ENCODE assay signal across 21 mouse cellular contexts in the genomic region with DNA sequence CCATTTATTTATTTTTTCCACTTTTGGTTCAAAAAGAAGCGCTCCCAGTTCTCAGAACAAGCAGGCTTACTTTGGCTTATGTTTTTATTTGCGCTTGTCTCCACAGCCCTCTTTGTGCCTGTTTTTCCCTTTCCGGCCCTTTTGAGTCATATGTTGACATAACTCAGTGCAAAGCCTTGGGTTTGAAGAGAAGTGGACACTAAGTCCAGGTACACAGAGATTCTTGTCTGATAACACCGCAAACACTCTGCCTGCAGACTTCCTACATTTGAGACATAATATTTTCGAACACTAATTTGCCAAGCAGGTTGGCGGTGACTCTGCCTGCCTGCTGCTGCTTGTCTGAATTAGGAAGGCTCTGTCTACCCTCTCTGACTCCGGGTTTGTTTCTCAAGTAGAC.
DNase-seq lines count a peak whose midpoint lies in the region; ATAC-seq lines count a peak whose summit lies in the region.
"Had no signal": no experiment of that assay in that cellular context is flagged by ENCODE, and none has a peak within 500 bp of the region (broad histone marks: within the 10 kb centered on the region; RNA-seq: fewer than 3 reads in every experiment).

No protein-coding gene starts in this region.

- H3K9ac ChIP-seq in liver, embryonic 13.5 days = no peak overlapping the region
- H3K9ac ChIP-seq in liver, embryonic 12.5 days = no peak overlapping the region
- H3K9ac ChIP-seq in liver, embryonic 16.5 days (ENCODE audit: low read depth, low read length) = no peak overlapping the region
- H3K9ac ChIP-seq: hindbrain, embryonic 15.5 days; limb, embryonic 13.5 days had no signal

- no peaks in the 10 kb centered on the region for H3K36me3 ChIP-seq in liver, embryonic 13.5 days
- no peaks in the 10 kb centered on the region for H3K36me3 ChIP-seq in liver, embryonic 12.5 days
- H3K36me3 ChIP-seq in liver, embryonic 16.5 days (ENCODE audit: control insufficient read depth, insufficient read depth) = no peaks in the 10 kb centered on the region
- H3K36me3 ChIP-seq: heart, embryonic 10.5 days; hindbrain, embryonic 15.5 days; limb, embryonic 13.5 days had no signal

- 57% methylated on average over 7 of the region's 7 CpGs for WGBS in liver, embryonic 13.5 days (ENCODE audit: insufficient replicate concordance)
- 65% methylated on average over 7 of the region's 7 CpGs for WGBS in liver, embryonic 12.5 days (ENCODE audit: insufficient replicate concordance)
- 42% methylated on average over 7 of the region's 7 CpGs for WGBS in liver, embryonic 16.5 days (ENCODE audit: insufficient replicate concordance)

- ATAC-seq in liver, embryonic 13.5 days (ENCODE audit: low read depth) = 0 out of 2 replicates have a peak, but pooled peaks have one; percentile 48
- ATAC-seq in liver, embryonic 12.5 days = no peak
- ATAC-seq in liver, embryonic 16.5 days (ENCODE audit: low read depth) = peak; percentile 85
- ATAC-seq in activated CD4-positive, CD25-positive, alpha-beta regulatory T cell, adult 4 months = no peak
- ATAC-seq: intestine, embryonic 16.5 days; midbrain, embryonic 16.5 days had no signal

- H3K9me3 ChIP-seq in liver, embryonic 13.5 days (replicated peaks) = no peaks in the 10 kb centered on the region
- H3K9me3 ChIP-seq in liver, embryonic 12.5 days (replicated peaks) = no peaks in the 10 kb centered on the region
- no peaks in the 10 kb centered on the region for H3K9me3 ChIP-seq in liver, embryonic 16.5 days (replicated peaks; ENCODE audit: control insufficient read depth, low read length)
- H3K9me3 ChIP-seq: heart, embryonic 10.5 days; hindbrain, embryonic 15.5 days; limb, embryonic 13.5 days had no signal

- DNase-seq in embryo, embryonic 10.5 days (ENCODE audit: low spot score) = peak; percentile 14
- DNase-seq in embryo, embryonic 11 days = no peak
- DNase-seq in liver, embryonic 13.5 days = no peak
- peak; percentile 10 for DNase-seq in MN1 (ENCODE audit: low spot score)
- no peak for DNase-seq in Muller cell, postnatal 12 days (ENCODE audit: inconsistent ontology term)
- DNase-seq: adrenal gland, postnatal 36 days; cerebellum, adult 11 months; cerebellum, postnatal 10 days; kidney, adult 9 months; kidney, postnatal 14 days; thymus, adult 18-20 months; thymus, postnatal 36 days had no signal

- H3K27ac ChIP-seq in liver, embryonic 13.5 days = 0 out of 2 replicates have a peak overlapping the region, but pooled peaks have one; percentile 56
- no peak overlapping the region for H3K27ac ChIP-seq in liver, embryonic 12.5 days
- H3K27ac ChIP-seq in liver, embryonic 16.5 days (ENCODE audit: low read length) = peak overlapping the region; percentile 77; the same call in 1 of the 2 replicates
- H3K27ac ChIP-seq: heart, embryonic 10.5 days; hindbrain, embryonic 15.5 days; limb, embryonic 13.5 days; macrophage had no signal

- H3K27me3 ChIP-seq in liver, embryonic 13.5 days = no peaks in the 10 kb centered on the region
- no peaks in the 10 kb centered on the region for H3K27me3 ChIP-seq in liver, embryonic 12.5 days (replicated peaks)
- H3K27me3 ChIP-seq in liver, embryonic 16.5 days (ENCODE audit: control insufficient read depth, insufficient read depth, low read depth, low read length) = no peaks in the 10 kb centered on the region
- H3K27me3 ChIP-seq: hindbrain, embryonic 15.5 days; limb, embryonic 13.5 days had no signal

- H3K4me2 ChIP-seq in liver, embryonic 13.5 days = no peak overlapping the region
- H3K4me2 ChIP-seq in liver, embryonic 12.5 days = no peak overlapping the region
- H3K4me2 ChIP-seq in liver, embryonic 16.5 days (ENCODE audit: low read depth, low read length) = no peak overlapping the region
- H3K4me2 ChIP-seq: hindbrain, embryonic 15.5 days; limb, embryonic 13.5 days had no signal

- peaks cover 8% of the 10 kb centered on the region for H3K4me1 ChIP-seq in liver, embryonic 13.5 days (replicated peaks)
- H3K4me1 ChIP-seq in liver, embryonic 12.5 days = no peaks in the 10 kb centered on the region
- H3K4me1 ChIP-seq in liver, embryonic 16.5 days (ENCODE audit: control insufficient read depth, low read depth, low read length) = no peaks in the 10 kb centered on the region
- H3K4me1 ChIP-seq: heart, embryonic 10.5 days; hindbrain, embryonic 15.5 days; limb, embryonic 13.5 days had no signal

- no peak overlapping the region for H3K4me3 ChIP-seq in liver, embryonic 13.5 days (replicated peaks)
- H3K4me3 ChIP-seq in liver, embryonic 12.5 days = no peak overlapping the region
- H3K4me3 ChIP-seq in liver, embryonic 16.5 days (ENCODE audit: low read depth, low read length) = no peak overlapping the region
- H3K4me3 ChIP-seq: heart, embryonic 10.5 days; hindbrain, embryonic 15.5 days; limb, embryonic 13.5 days had no signal

Comparison
In these comparisons a context has a peak if more than half of its experiments do, and no peak if none do; other contexts are left out.
1. DNase-seq: peak in embryo, embryonic 10.5 days (single experiment) and MN1 (single experiment); none in embryo, embryonic 11 days (single experiment), liver, embryonic 13.5 days (single experiment) and Muller cell, postnatal 12 days (single experiment).
2. ATAC-seq: peak in liver, embryonic 13.5 days (single experiment) and liver, embryonic 16.5 days (single experiment); none in liver, embryonic 12.5 days (single experiment) and activated CD4-positive, CD25-positive, alpha-beta regulatory T cell, adult 4 months (single experiment).